Mouse (Mus musculus) thymus, postnatal 10 days (tissue): ENCODE results near the gene 9430015G10Rik.

Experiments
- DNase-seq, 2 experiments: peaks; one replicate each; pipeline ENCODE4 v3.0.0; 2021; ENCODE audit warnings: low spot score in 2 of 2

The 9430015G10Rik gene

DNA sequence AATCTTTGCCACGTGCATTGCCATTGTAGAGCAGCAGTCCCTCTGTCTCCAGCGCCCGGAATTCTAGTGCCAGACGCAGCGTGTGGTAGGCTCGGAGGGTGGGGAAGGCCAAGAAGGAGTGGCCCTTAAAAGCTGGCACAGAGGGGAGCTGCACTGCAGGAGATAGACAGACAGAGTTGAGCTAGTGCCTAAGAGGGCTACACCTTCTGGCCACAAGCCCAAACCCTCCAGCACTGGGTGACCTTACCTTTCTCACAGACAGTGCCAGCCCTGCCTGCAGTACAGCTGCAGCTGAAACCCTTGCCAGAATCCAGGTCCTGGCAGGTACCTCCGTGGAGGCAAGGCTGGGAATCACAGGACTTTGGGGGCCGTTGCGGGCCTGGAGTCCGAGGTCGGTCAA, 62.0 kb downstream of the 9430015G10Rik start:
- no peak for DNase-seq
